Mouse (Mus musculus) liver, adult (tissue): ENCODE results near the gene Malrd1.

Source experiments
- GATA4 ChIP-seq: IDR thresholded peaks from 2 replicates; pipeline ENCODE4 v1.6.1; 2014; ENCODE audit warnings: mild to moderate bottlenecking, low read length; ENCODE audit not compliant: insufficient replicate concordance

The Malrd1 gene

DNA sequence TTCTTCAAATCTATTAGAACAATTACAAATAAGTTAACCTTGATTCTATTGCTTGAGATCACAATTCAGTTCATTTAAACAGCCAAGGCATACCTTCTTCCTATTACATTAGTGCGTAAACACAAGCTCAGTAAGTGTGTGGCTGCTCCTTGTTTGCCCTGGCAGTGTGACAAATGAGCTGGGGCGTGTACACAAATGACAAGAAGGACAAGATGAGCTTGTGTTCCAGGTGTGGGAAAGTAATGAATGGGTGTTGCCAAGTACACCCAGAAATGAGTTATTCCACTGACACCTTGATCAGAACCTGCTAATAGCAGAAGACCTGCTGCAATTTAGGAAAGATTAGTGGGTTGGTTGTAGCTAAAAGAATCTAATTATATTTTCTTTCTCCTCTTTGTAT, 683.7 kb downstream of the Malrd1 start:
- no peak for TF ChIP-seq GATA4

DNA sequence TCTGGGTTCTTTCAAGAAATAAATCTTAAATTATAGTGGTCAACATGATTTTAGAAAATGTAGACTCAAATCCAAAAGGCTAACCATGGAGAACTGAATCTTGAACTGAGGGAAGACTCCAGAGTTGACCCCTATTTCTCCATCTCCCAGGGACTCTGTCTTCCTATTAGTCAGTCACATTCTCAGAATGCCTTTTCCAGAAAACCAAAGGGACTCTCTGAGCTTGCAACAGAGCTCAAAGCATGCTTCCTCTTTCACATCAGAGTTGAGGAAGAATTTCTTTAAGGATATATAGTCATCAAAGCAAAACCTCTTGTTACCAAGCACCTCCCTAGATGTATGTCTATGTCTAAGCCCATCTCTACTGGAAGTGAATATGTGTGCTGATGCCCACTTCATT, 686.5 kb downstream of the Malrd1 start:
- no peak for TF ChIP-seq GATA4

DNA sequence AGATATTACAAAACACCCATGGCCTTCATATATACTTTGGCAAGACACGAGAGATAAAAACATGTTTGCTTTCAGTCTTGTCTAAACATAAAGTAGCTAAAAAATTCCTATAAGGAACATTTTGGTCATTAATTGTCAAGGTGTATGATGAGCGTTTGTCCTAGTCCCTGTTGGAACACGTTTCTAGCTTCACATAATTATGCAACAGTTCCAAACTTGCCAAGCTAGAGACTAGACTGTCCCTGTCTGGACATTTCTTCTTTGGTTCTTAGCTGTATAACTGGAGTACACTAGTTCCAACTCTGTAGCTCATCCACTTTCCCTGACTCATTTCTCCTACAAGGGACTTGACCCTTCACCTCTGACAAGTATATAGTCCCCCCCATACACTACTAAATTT, 687.8 kb downstream of the Malrd1 start:
- no peak for TF ChIP-seq GATA4

DNA sequence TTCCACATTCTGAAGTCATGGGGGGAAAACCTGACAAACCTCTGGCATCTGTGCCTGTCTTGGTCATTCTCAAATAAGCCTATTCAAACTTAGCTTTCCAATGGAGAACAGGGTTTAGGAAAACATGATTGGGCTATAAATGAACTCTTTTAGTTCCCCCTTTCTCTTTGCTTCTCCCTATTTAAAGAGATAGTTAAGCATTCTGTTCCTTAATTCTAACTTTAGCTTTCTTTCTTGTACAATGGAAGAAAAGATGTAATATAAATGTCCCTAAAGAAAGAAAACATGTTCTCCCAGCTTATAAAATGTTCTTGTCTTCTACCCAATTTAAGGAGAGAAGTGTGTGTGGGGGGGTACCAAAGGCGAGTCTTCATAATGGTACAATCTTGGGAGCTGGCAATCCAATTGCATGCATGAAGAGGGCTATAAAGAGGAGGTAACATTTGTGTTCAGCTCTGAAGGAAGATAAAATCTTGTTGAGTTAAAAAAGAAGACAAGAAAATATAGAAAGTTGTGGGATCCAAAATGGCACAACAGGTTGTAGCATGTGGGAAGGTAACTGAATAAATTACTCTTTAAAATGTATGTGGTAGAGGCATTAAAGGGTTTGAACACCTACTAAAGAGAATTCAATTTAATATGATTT, 702.0 kb downstream of the Malrd1 start:
- TF ChIP-seq GATA4, result no peak

DNA sequence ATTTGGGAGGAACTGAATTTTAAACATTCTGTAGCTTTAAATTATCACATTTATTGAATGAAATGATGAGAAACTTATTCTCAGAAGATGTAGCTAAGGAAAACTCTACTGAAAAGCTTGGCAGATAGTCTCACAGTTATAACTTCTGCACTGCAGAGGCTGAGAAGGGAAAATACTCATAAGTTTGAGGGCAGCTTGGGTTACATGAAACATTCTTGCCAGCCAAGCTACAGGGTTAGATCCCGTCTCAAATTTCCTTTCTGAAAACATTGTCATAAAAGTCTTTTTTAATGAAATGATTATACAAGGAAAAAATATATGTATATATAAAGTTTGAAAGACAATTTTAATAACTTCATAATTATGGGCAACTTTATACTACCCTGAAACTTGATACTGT, 714.6 kb downstream of the Malrd1 start:
- no peak for TF ChIP-seq GATA4

DNA sequence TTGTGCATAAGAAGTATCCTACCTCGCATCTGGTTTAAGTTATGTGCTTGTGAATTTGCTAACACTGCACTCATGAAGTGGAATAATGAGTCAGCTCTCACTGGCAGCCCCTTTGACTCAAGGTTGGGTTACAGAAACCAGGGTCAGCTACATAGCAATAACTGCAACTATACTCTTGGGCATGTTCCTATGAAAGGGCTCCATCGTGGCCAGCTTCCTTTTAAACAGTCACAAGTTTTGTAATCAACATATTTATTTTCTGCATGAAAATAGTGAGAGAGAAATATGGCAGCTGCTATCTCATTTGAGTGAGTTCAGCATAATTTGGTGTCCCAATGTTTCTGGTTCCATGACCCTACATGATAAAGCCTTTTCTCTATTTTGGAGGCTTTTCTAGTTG, 716.8 kb downstream of the Malrd1 start:
- TF ChIP-seq GATA4, result no peak

DNA sequence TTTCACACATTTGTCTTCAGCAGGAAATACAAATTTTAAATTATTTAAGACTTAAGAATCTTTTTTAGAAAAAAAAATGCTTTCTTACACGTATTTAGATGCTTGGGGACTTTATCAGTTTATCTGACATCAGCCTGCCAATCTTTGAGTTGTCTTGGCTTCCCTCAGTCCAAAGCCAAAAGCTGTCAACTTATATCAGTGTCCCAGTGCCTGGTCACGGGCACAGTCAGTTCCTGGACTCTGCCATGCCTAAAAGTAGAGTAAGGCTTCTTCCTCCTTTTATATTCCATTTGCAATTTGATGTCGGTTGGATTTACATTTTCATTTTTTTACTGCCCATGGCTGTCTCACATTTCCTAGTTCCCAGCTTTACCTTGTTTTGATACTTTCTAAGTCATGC, 722.6 kb downstream of the Malrd1 start:
- no peak for TF ChIP-seq GATA4

DNA sequence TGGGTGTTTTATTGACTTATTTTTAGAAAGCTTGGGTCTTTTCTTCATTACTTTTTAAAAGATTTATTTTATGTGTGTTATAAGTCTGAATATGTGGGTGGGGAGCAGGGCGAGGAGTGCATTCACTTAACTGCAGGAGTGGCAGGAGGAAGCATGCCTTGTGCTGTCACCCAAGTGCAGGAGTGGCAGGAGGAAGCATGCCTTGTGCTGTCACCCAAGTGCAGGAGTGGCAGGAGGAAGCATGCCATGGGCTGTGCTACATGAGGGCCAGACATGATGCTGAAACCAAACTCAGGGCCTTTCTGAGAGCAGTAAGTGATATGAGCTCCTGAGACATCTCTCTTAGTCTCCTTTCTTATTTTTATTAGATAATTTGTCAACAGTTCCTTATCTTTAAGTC, 726.0 kb downstream of the Malrd1 start:
- TF ChIP-seq GATA4, result no peak
